Mouse (Mus musculus) liver, embryonic 16.5 days (tissue): Measurements from ENCODE around the gene Yju2. TPM values are rescaled to one million over a fixed set of nuclear protein-coding genes. Genes with fewer than 3 reads are reported as not detected.

Experiments used
- ATAC-seq: fragments of 200-750 bp; cut with Nextera tagmentation; 2 replicates; pipeline ENCODE4 v1.8.0; 2017; ENCODE audit warnings: low read depth, mild to moderate bottlenecking, moderate number of reproducible peaks, moderate library complexity
- H3K27ac ChIP-seq: fragments of 300-500 bp; sonication (generic); 2 replicates; pipeline ENCODE4 v1.5.1; 2014; ENCODE audit warnings: mild to moderate bottlenecking, low read length
- H3K27me3 ChIP-seq: fragments of 300-500 bp; sonication (generic); 2 replicates; pipeline ENCODE4 v1.6.1; 2014; ENCODE audit warnings: low read depth, low read length, mixed read lengths; ENCODE audit not compliant: control insufficient read depth, insufficient read depth
- H3K36me3 ChIP-seq: fragments of 300-500 bp; sonication (generic); 2 replicates; pipeline ENCODE4 v1.6.1; 2014; ENCODE audit warnings: mild to moderate bottlenecking; ENCODE audit not compliant: control insufficient read depth, insufficient read depth
- H3K4me1 ChIP-seq: fragments of 300-500 bp; sonication (generic); 2 replicates; pipeline ENCODE4 v1.6.1; 2014; ENCODE audit warnings: low read depth, low read length, mixed read lengths; ENCODE audit not compliant: control insufficient read depth
- H3K4me2 ChIP-seq: fragments of 300-500 bp; sonication (generic); 2 replicates; pipeline ENCODE4 v1.6.1; 2014; ENCODE audit warnings: low read depth, low read length, mixed read lengths
- H3K4me3 ChIP-seq: fragments of 300-500 bp; sonication (generic); 2 replicates; pipeline ENCODE4 v1.5.1; 2014; ENCODE audit warnings: low read depth, mild to moderate bottlenecking, low read length
- H3K9ac ChIP-seq: fragments of 300-500 bp; sonication (generic); 2 replicates; pipeline ENCODE4 v1.6.1; 2014; ENCODE audit warnings: low read depth, low read length
- H3K9me3 ChIP-seq: fragments of 300-500 bp; sonication (generic); replicated peaks from 2 replicates; pipeline ENCODE4 v1.6.1; 2016; ENCODE audit warnings: low read length; ENCODE audit not compliant: control insufficient read depth
- whole genome bisulfite sequencing: fragments of 180-500 bp; shearing (Covaris S2); extraction: QIAGEN DNeasy Blood & Tissue Kit; methylation state at CpG from one replicate; pipeline ENCODE4 v1.1.7; 2014; ENCODE audit not compliant: insufficient replicate concordance; 5-methylcytosine and 5-hydroxymethylcytosine counted together
- polyA plus RNA-seq: library from polyadenylated mRNA; unstranded; fragments of >200 nt; fragmentation: Nextera tagmentation; extraction: Ambion mirVana; gene quantifications from 2 replicates; pipeline ENCODE4 v1.2.1, GENCODE M21; 2015

Gene Yju2
- polyA plus RNA-seq, 1 experiment from 2014 or later, result 7.2 TPM

DNA sequence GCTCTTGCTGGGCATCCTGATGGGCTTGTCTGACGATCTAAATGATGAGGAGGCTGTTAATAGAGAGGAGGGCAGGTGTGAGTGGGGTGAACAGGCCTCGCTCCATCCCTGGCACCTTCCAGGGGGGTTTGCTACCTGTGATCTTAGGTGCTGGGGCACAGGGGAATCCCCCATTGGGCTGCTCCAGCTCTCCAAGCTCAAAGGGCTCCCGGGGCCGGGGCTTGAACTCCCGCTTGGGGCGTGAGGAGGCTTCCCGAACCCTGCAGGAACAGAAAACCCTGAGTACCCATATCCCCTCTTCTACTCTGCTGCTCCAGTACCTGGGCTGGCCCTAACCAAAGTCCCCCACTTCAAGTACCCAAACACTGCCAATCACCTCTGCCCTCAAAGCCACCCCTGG lies 58.9 kb downstream of the Yju2 start:
- Histone ChIP-seq H3K27me3 (no peaks in the 10 kb centered on the region), H3K4me1 (peaks cover 8% of the 10 kb centered on the region), H3K4me2 (no peak overlapping the region), H3K36me3 (peaks cover 33% of the 10 kb centered on the region), H3K9ac (no peak overlapping the region), H3K4me3 (no peak overlapping the region), H3K9me3 (no peaks in the 10 kb centered on the region), H3K27ac (no peak overlapping the region)
- 86% methylated on average over 7 of the region's 7 CpGs for WGBS
- ATAC-seq, result no peak

Other genes with a start within 250 kb of the Yju2 start
- 3.8 and 4.2 TPM in 2 replicates for gene Pot1b, start 246.5 kb upstream of the Yju2 start, polyA plus RNA-seq
- 2.2 and 2.6 TPM in 2 replicates for gene Adgre4, start 209.1 kb upstream of the Yju2 start, polyA plus RNA-seq
- 2.8 and 2.9 TPM in 2 replicates for gene Zfp119a, start 80.2 kb upstream of the Yju2 start, polyA plus RNA-seq
- 6.1 and 7.2 TPM in 2 replicates for gene Zfp959, start 67.0 kb upstream of the Yju2 start, polyA plus RNA-seq
- 2.5 and 2.8 TPM in 2 replicates for gene Zfp119b, start 9.6 kb upstream of the Yju2 start, polyA plus RNA-seq
- 7.6 and 9.8 TPM in 2 replicates for gene Ebi3, start 6.5 kb upstream of the Yju2 start, polyA plus RNA-seq
- 0.09 and 0.18 TPM in 2 replicates for gene Shd, start 11.4 kb downstream of the Yju2 start, polyA plus RNA-seq
- gene Fsd1, start 27.4 kb downstream of the Yju2 start, polyA plus RNA-seq, result 0.22 and 0.26 TPM in 2 replicates
- 3.5 and 4.5 TPM in 2 replicates for gene Stap2, start 46.5 kb downstream of the Yju2 start, polyA plus RNA-seq
- 14.9 and 16.2 TPM in 2 replicates for gene Mpnd, start 46.6 kb downstream of the Yju2 start, polyA plus RNA-seq
- 44.9 and 46.0 TPM in 2 replicates for gene Sh3gl1, start 77.5 kb downstream of the Yju2 start, polyA plus RNA-seq
- gene Chaf1a, start 81.3 kb downstream of the Yju2 start, polyA plus RNA-seq, result 14.5 TPM in 2 replicates
- 14.1 and 15.3 TPM in 2 replicates for gene Ubxn6, start 115.9 kb downstream of the Yju2 start, polyA plus RNA-seq
- gene Hdgfl2, start 120.5 kb downstream of the Yju2 start, polyA plus RNA-seq, result 36.1 and 37.2 TPM in 2 replicates
- 0.05 and 0.13 TPM in 2 replicates for gene Plin4, start 150.7 kb downstream of the Yju2 start, polyA plus RNA-seq
- 5.2 and 9.7 TPM in 2 replicates for gene Plin5, start 158.5 kb downstream of the Yju2 start, polyA plus RNA-seq
- 4.3 and 6.2 TPM in 2 replicates for gene Lrg1, start 162.9 kb downstream of the Yju2 start, polyA plus RNA-seq
- gene Sema6b, start 181.2 kb downstream of the Yju2 start, polyA plus RNA-seq, result 0.81 and 1.3 TPM in 2 replicates
- gene Tnfaip8l1, start 203.4 kb downstream of the Yju2 start, polyA plus RNA-seq, result 3.4 and 4.1 TPM in 2 replicates
- gene Mydgf, start 224.8 kb downstream of the Yju2 start, polyA plus RNA-seq, result 56.2 and 56.4 TPM in 2 replicates